Mouse (Mus musculus) liver, embryonic 14.5 days (tissue): ENCODE results near the gene Ap3b1.
"Not testable (repeated sequence)": the region's sequence is repeated elsewhere in the genome, so short reads cannot be mapped to it uniquely, and the experiment has no call there.

Experiments used
- CTCF ChIP-seq: IDR thresholded peaks from 2 replicates; pipeline ENCODE4 v1.5.1; 2016; ENCODE audit warnings: antibody characterized with exemption, low read depth, control low read depth
- EP300 ChIP-seq: IDR thresholded peaks from 2 replicates; pipeline ENCODE4 v1.6.1; 2016; ENCODE audit warnings: antibody characterized with exemption, low read depth

DNA sequence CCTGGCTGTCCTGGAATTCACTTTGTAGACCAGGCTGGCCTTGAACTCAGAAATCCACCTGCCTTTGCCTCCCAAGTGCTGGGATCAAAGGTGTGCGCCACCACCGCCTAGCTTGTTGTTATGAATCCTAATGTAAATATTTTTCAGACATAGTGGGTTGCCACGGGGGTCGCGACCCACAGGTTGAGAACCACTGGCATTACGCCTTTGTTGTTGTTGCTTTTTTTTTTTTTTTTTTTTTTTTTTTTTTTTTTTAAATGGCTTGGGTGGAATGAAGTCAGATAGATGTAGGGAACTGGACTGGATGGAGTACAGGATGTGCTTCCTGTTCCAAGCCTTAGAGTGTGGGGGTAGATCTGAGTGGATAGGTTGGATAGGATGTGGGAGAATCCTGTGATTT, 29.8 kb upstream of the Ap3b1 start:
- not testable (repeated sequence) for TF ChIP-seq CTCF, EP300
